Mouse (Mus musculus) central nervous system, embryonic 14 days (tissue): ENCODE results near the gene Olfr341. TPM values are rescaled to one million over a fixed set of nuclear protein-coding genes. Genes with fewer than 3 reads are reported as not detected.

Experiments
- polyA plus RNA-seq: library from polyadenylated mRNA; depleted of rRNA; stranded (reverse); fragments of >200 nt; gene quantifications from 2 replicates; pipeline ENCODE4 v1.2.3, GENCODE M21; 2012; rRNA removed

Olfr341 gene
- polyA plus RNA-seq = not detected in 2 replicates

GRCm38 (mm10) chr2:36482368-36482767, at the start of gene Olfr341:
TSS of gene Olfr341 (minus strand) at chr2:36482468.

DNA sequence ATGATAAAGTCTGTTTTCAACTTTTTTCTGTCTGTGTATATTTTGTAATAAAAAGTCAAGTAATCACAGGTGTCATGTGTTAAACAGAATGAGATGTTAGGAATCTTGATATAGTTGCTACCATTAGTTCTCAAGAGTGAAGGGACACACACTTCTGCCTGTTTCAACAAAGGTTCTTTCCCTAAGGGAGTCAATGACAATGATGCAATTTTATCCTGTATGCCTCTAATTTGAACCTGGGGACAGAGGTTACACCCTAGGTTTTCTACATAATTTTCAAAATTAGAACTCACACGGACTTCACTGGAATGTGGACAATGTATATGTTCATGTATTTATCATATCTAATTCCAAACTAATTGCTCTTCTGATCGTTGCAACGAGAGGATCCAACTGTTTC, 42.4 kb upstream of the Olfr341 start, which contains the start of gene Olfr342:
Gene Olfr342 (plus strand): TSS at position 301 of the 400 bp plus-strand sequence.

DNA sequence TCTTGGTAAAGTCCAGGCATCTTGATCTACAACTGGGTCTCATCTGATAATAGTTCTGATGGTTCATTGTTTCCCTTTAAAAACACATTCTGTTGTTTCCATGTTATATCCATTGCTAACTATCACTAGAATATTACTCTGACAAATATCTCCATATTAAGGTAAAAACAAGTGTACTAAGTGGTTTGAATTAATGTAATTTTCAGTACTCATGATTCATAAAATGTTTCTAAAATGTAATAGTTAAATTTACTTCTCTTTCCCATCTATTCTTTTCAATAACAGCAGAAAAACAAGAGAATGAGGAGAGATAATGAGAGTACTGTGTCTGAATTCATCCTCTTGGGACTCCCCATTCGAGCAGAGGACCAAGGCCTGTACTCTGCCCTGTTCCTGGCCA, 30.0 kb downstream of the Olfr341 start, which contains the start of gene Olfr340:
Gene Olfr340 (plus strand): TSS at position 301 of the 400 bp plus-strand sequence.

Other genes starting within 250 kb of the Olfr341 start
- gene Olfr338, start 108.9 kb downstream of the Olfr341 start, polyA plus RNA-seq = not detected in 2 replicates
- not detected in 2 replicates for gene Olfr339, start 63.5 kb downstream of the Olfr341 start, polyA plus RNA-seq
- gene Olfr340, start 29.9 kb downstream of the Olfr341 start, polyA plus RNA-seq = not detected in 2 replicates
- gene Olfr342, start 42.5 kb upstream of the Olfr341 start, polyA plus RNA-seq = not detected in 2 replicates
- gene Olfr344, start 84.2 kb upstream of the Olfr341 start, polyA plus RNA-seq = 0.01 TPM in 1 of 2 replicates, not detected in the other
- not detected in 2 replicates for gene Olfr345, start 157.6 kb upstream of the Olfr341 start, polyA plus RNA-seq
- gene Olfr346, start 203.3 kb upstream of the Olfr341 start, polyA plus RNA-seq = not detected in 2 replicates
- gene Olfr347, start 249.4 kb upstream of the Olfr341 start, polyA plus RNA-seq = not detected in 2 replicates